Mouse (Mus musculus) liver, postnatal 0 days (tissue): Measurements from ENCODE around the gene Rgn. TPM values are rescaled to one million over a fixed set of nuclear protein-coding genes. Genes with fewer than 3 reads are reported as not detected.
A peak's percentile ranks its signal among the peaks of the same experiment; 100 is the strongest.

Source experiments
- ATAC-seq: fragments of 200-750 bp; cut with Nextera tagmentation; 2 replicates; pipeline ENCODE4 v1.8.0; 2017; ENCODE audit warnings: mild to moderate bottlenecking, moderate library complexity
- DNase-seq: peaks from one replicate; pipeline ENCODE4 v3.0.0-alpha.2; 2016
- H3K27ac ChIP-seq: fragments of 300-500 bp; sonication (generic); 2 replicates; pipeline ENCODE4 v1.5.1; 2014; ENCODE audit warnings: antibody characterized with exemption, moderate library complexity, mild to moderate bottlenecking, low read depth
- H3K27me3 ChIP-seq: fragments of 300-500 bp; sonication (generic); 2 replicates; pipeline ENCODE4 v1.6.1; 2014; ENCODE audit warnings: low read length, control low read depth, mixed read lengths; ENCODE audit not compliant: insufficient read depth
- H3K36me3 ChIP-seq: fragments of 300-500 bp; sonication (generic); replicated peaks from 2 replicates; pipeline ENCODE4 v1.6.1; 2014; ENCODE audit warnings: mild to moderate bottlenecking, control low read depth, low read length, moderate library complexity, mixed read lengths; ENCODE audit not compliant: insufficient read depth
- H3K4me1 ChIP-seq: fragments of 300-500 bp; sonication (generic); 2 replicates; pipeline ENCODE4 v1.6.1; 2014; ENCODE audit warnings: antibody characterized with exemption, mild to moderate bottlenecking, control low read depth; ENCODE audit not compliant: insufficient read depth
- H3K4me2 ChIP-seq: fragments of 300-500 bp; sonication (generic); 2 replicates; pipeline ENCODE4 v1.6.1; 2014; ENCODE audit warnings: low read depth, mild to moderate bottlenecking, low read length, moderate library complexity, mixed read lengths
- H3K4me3 ChIP-seq: fragments of 300-500 bp; sonication (generic); 2 replicates; pipeline ENCODE4 v1.5.1; 2014; ENCODE audit warnings: low read depth, low read length
- H3K9ac ChIP-seq: fragments of 300-500 bp; sonication (generic); replicated peaks from 2 replicates; pipeline ENCODE4 v1.6.1; 2014; ENCODE audit warnings: mild to moderate bottlenecking, moderate library complexity
- H3K9me3 ChIP-seq: fragments of 300-500 bp; sonication (generic); 2 replicates; pipeline ENCODE4 v1.6.1; 2016; ENCODE audit warnings: mild to moderate bottlenecking, control low read depth, low read length, mixed read lengths
- CTCF ChIP-seq: sonication (generic); IDR thresholded peaks from 2 replicates; pipeline ENCODE4 v1.5.1; 2016; ENCODE audit warnings: antibody characterized with exemption, low read depth
- EP300 ChIP-seq: IDR thresholded peaks from 2 replicates; pipeline ENCODE4 v1.6.1; 2016; ENCODE audit warnings: antibody characterized with exemption, low read depth, mild to moderate bottlenecking
- WGBS: fragments of 180-500 bp; shearing (Covaris S2); extraction: QIAGEN DNeasy Blood & Tissue Kit; methylation state at CpG from one replicate; pipeline ENCODE4 v1.1.7; 2014; ENCODE audit not compliant: insufficient replicate concordance; 5-methylcytosine and 5-hydroxymethylcytosine counted together
- polyA plus RNA-seq: library from polyadenylated mRNA; unstranded; fragments of >200 nt; fragmentation: Nextera tagmentation; extraction: Ambion mirVana; gene quantifications from 2 replicates; pipeline ENCODE4 v1.2.1, GENCODE M21; 2015

The Rgn gene
- 328 and 357 TPM in 2 replicates for polyA plus RNA-seq

GRCm38 (mm10) chrX:20549532-20549931, at the start of gene Rgn:
Gene Rgn (plus strand): TSS chrX:20549787.
- H3K4me2 ChIP-seq = peak within 1 kb of the TSS; percentile 58
- H3K27ac ChIP-seq = peak within 1 kb of the TSS; percentile 48; the same call in 1 of the 2 replicates
- H3K36me3 ChIP-seq = no peaks in the 10 kb centered on the region
- H3K9me3 ChIP-seq = no peaks in the 10 kb centered on the region
- 41% methylated on average over 3 of the region's 3 CpGs for WGBS
- H3K4me1 ChIP-seq = no peaks in the 10 kb centered on the region
- no peak within 1 kb of the TSS for H3K9ac ChIP-seq
- peak; percentile 17 for DNase-seq
- 0 out of 2 replicates have a peak, but pooled peaks have one; percentile 42 for ATAC-seq
- no peaks in the 10 kb centered on the region for H3K27me3 ChIP-seq
- TF ChIP-seq CTCF = no peak
- TF ChIP-seq EP300 = no peak
- peak within 1 kb of the TSS; percentile 24 for H3K4me3 ChIP-seq

GRCm38 (mm10) chrX:20520290-20520939, 29.2 kb upstream of the Rgn start:
- Histone ChIP-seq H3K4me3 (no peak overlapping the region), H3K9me3 (no peaks in the 10 kb centered on the region), H3K4me1 (no peaks in the 10 kb centered on the region), H3K36me3 (no peaks in the 10 kb centered on the region), H3K9ac (no peak overlapping the region), H3K27me3 (no peaks in the 10 kb centered on the region), H3K27ac (peak overlapping the region; percentile 57; the same call in 1 of the 2 replicates), H3K4me2 (no peak overlapping the region)
- no peak for TF ChIP-seq EP300
- TF ChIP-seq CTCF = no peak
- no peak for DNase-seq
- ATAC-seq = peak; percentile 82
- 63% methylated on average over 7 of the region's 7 CpGs for WGBS

GRCm38 (mm10) chrX:20521578-20521977, 28.0 kb upstream of the Rgn start:
- no peaks in the 10 kb centered on the region for H3K27me3 ChIP-seq
- H3K36me3 ChIP-seq = no peaks in the 10 kb centered on the region
- no peak for ATAC-seq
- H3K4me2 ChIP-seq = no peak overlapping the region
- no peak overlapping the region for H3K4me3 ChIP-seq
- H3K4me1 ChIP-seq = no peaks in the 10 kb centered on the region
- TF ChIP-seq CTCF (no peak), EP300 (no peak)
- DNase-seq = no peak
- H3K9ac ChIP-seq = no peak overlapping the region
- no peaks in the 10 kb centered on the region for H3K9me3 ChIP-seq
- no peak overlapping the region for H3K27ac ChIP-seq

- no peak overlapping the region for H3K27ac ChIP-seq
- TF ChIP-seq CTCF (no peak), EP300 (no peak)
- DNase-seq = no peak
- WGBS = 43% methylated on average over 1 of the region's 1 CpGs
- no peaks in the 10 kb centered on the region for H3K27me3 ChIP-seq
- no peak for ATAC-seq
- no peak overlapping the region for H3K9ac ChIP-seq
- no peaks in the 10 kb centered on the region for H3K9me3 ChIP-seq
- H3K36me3 ChIP-seq = no peaks in the 10 kb centered on the region
- no peak overlapping the region for H3K4me2 ChIP-seq
- no peak overlapping the region for H3K4me3 ChIP-seq
- H3K4me1 ChIP-seq = no peaks in the 10 kb centered on the region
These were observed 17.0 kb upstream of the Rgn start for GRCm38 (mm10) chrX:20532621-20533020.

GRCm38 (mm10) chrX:20543867-20544266, 5.7 kb upstream of the Rgn start:
- WGBS = 75% methylated on average over 3 of the region's 3 CpGs

GRCm38 (mm10) chrX:20547609-20548008, 2.0 kb upstream of the Rgn start:
- Histone ChIP-seq H3K9ac (no peak overlapping the region; the same call in 1 of the 2 replicates), H3K4me1 (no peaks in the 10 kb centered on the region), H3K4me2 (peak overlapping the region; percentile 58), H3K27me3 (no peaks in the 10 kb centered on the region), H3K36me3 (no peaks in the 10 kb centered on the region), H3K9me3 (no peaks in the 10 kb centered on the region), H3K27ac (peak overlapping the region; percentile 81), H3K4me3 (peak overlapping the region; percentile 36)
- DNase-seq = peak; percentile 27
- ATAC-seq = no peak
- 52% methylated on average over 5 of the region's 5 CpGs for WGBS
- TF ChIP-seq CTCF (no peak), EP300 (no peak)

More at GRCm38 (mm10) chrX:20543867-20544266, 5.7 kb upstream of the Rgn start:
- no peak overlapping the region for H3K9ac ChIP-seq
- H3K4me2 ChIP-seq = no peak overlapping the region
- H3K9me3 ChIP-seq = no peaks in the 10 kb centered on the region
- H3K36me3 ChIP-seq = no peaks in the 10 kb centered on the region
- H3K27ac ChIP-seq = no peak overlapping the region
- H3K27me3 ChIP-seq = no peaks in the 10 kb centered on the region
- no peak for TF ChIP-seq EP300
- TF ChIP-seq CTCF = no peak
- DNase-seq (no peak), ATAC-seq (no peak)
- no peaks in the 10 kb centered on the region for H3K4me1 ChIP-seq
- no peak overlapping the region for H3K4me3 ChIP-seq
